Mouse (Mus musculus) ZHBTc4 (cell line): ENCODE measurements around the gene Lgals1.
A peak's percentile ranks its signal among the peaks of the same experiment; 100 is the strongest.

ENCODE experiments used
- DNase-seq: peaks from one replicate; pipeline ENCODE4 v3.0.0-alpha.2; 2011; ENCODE audit warnings: low read depth, low spot score

Gene Lgals1

DNA sequence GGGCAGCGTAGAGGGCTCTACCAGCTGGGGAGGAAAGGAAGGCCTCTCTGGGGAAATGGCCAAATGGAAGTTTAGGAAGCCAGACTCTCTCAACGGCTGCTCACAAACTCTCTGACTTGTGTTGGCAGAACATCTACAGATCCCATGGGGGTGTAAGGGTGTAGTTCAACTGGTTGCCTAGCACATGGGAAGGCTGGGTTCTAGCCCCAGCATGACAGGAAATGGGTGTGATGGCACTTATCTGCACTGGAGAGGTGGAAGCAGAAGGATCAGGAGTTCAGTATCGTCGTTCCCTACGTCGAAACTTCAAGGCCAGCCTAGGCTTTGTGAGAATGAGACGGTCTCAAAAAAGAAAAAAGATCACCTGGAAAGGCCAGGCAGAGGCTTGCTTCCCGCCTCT, 17.5 kb upstream of the Lgals1 start:
- DNase-seq = no peak

DNA sequence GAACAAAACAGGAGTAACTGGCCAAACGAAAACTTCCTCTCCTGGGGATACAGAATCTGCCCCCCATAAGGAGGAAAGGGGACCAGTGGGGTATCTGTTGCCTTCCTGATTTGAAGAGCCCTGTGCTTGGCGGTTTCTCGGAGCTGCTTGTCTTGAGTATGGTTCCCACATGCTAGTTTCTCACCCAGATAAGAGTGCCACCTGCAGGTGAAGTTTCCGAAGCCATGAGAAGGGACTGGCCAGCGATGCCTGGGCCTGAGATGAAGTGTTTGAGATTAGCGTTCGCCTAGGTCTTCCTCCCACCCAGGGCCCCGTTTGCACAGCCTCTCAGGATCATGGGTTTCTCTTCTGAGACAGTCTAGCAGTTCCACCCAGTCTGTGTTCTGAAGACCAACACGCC, 14.5 kb upstream of the Lgals1 start:
- peak; percentile 54 for DNase-seq

DNA sequence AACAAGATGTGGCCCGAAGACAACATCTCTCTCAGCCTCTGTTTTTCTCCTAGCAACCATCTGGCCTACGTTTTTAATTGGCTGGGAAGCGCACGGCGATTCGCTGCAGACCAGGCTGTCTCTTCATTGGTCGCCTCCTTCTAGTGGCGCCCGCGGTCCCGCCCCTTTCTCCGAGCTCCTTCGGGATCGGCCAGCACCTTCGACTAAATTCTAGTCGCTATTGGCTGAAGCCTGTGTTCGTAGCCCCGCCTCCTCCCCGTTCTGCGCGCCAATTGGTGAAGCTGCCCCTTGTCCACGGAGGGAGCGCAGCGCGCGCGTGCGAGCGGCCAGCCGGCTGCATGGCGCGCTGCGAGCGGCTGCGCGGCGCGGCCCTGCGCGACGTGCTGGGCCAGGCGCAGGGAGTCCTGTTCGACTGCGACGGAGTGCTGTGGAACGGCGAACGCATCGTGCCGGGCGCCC, 12.9 kb upstream of the Lgals1 start, which contains the start of gene Pdxp:
Gene Pdxp (plus strand): TSS at position 288 of the 459 bp plus-strand sequence.
- DNase-seq = peak; percentile 99

DNA sequence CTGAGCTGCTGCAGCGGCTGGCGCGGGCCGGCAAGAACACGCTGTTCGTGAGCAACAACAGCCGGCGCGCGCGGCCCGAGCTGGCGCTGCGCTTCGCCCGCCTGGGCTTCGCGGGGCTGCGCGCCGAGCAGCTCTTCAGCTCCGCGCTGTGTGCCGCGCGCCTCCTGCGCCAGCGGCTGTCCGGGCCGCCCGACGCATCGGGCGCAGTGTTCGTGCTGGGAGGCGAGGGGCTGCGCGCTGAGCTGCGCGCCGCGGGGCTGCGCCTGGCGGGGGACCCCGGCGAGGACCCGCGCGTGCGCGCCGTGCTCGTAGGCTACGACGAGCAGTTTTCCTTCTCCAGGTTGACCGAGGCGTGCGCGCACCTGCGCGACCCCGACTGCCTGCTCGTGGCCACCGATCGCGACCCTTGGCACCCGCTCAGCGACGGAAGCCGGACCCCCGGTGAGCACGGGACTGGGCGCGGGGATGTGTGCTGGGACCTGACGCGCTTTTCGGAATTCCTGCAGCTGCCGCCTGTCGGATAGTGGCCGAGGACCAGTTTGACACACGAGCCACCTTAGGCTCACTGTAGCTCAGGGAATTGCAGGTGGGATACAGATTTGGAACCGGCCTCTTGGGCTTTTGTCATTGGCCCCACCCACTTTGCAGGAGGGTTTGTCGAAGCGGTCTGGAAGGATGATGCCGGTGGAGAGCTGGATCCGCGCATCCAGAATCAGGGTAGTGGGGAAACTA, 12.3 kb upstream of the Lgals1 start:
- DNase-seq = peak; percentile 75

DNA sequence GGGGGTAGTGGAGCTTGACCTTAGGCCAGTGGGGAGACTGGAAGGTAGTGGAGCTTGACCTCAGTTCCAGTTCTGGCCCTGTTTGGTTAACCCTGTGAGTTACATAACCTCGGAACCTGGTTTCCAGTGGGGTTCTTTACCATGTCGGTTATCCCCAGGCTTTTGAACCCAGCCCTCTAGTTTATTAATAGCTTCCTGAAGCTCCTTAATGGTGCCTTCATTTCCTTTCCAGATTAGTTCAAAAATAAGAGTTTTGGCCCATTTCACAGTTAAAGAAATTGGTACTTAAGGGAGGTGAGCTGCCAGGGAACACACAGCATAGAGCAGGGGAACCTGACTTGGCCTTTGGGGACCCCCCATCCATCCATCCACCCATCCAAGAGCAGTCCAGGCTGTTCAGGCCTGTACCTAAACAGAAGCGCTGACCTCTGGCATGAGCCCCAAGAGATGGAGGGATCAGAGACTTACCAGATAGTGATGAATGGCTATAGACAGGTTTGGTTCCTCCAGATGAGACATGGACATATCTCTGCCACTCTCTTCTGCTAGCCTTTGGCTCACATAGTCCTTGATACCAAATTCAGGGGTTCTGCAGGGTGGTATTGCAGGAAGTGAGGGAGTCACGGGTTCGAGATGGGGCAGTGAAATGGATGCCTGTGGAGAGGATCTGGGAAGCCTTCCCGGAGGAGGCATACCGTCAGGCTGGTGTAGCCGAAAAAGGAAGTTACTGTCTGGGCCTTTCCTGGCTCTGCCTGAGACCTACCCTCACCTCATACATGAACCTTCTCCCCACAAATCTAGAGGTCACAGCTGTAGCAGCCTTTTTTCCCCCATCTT, 11.5 kb upstream of the Lgals1 start:
- DNase-seq = no peak

DNA sequence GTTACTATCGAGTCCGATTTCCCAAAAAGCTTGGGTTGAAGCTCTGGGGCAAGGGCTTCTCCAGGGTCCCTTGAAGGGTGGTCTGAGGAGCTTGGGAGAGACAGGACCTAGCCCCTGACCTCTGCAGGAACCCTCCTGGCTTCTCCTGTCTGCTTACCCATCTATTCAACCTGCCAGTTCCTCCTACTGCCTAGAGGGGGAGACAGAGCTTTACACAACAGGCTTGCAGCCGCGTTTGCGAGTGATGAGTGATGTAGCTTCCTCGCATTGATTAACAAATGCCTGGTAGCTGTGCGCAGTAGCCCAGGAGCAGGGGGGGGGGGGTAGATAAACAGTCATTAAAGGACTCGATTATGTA, 10.9 kb upstream of the Lgals1 start:
- peak; percentile 91 for DNase-seq

DNA sequence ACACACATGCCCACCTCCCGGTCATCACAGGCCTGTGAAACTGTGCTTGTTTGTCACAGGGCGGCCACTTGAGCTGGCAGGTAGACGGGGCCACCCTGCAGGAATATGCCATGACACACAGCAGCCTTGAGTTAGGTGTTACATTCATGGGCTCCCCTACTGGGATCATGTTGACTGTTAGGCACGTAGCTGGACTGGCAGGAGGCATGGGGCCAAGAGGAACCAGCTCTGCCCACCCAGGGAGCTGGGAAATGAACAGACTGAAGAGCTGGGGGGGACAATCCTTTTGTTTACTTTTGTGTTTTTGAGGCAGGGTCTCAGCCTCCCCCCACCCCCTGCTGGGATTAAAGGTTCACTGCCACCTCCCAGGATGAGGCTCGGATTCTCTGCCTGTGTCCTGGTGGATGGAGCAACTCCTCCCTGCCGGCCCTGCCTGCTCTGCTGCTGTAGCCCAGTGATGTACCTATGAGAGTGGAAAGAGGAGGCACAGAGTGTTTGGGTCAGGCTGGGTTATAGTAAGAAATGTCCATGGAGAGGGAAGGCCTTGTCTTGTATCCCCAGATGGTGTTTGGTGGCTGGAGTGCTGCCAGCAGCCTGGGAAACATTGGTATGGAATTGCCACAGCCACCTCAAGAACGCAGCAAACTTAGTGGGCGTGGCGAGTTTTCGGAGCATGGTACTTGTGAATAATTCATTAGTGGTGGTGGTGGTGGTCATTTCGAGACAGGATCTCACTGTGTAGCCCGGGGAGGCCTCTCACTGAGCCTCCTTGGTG, 10.3 kb upstream of the Lgals1 start:
- DNase-seq = no peak

DNA sequence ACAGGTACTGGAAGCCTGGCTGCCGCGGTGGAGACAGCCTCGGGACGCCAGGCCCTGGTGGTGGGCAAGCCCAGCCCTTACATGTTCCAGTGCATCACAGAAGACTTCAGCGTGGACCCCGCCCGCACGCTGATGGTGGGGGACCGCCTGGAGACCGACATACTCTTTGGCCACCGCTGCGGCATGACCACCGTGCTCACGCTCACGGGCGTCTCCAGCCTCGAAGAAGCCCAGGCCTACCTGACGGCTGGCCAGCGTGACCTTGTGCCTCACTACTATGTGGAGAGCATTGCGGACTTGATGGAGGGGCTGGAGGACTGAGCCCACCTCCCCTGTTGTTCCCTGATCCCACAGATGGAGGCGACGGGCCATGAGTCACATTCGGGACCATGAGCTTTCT, 8.4 kb upstream of the Lgals1 start:
- DNase-seq = no peak

DNA sequence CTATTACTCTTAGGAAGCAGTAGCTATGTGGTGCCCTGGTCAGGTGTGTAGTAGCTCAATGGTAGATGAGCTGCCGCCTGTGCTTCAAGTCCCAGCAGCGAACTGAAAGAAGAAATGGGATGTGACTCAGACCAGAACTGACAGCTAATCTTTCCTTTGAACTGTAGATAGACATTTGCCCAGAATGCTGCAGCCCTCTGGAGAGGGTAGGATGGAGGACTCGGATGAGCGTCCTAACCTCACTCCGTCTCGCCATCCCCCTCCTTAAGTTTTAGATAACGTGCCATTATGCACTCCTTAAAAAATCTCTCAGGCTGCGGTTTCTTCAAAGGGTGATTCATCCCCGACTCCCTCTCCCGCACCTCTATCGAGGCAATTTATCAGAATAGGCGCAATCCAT, 6.6 kb upstream of the Lgals1 start:
- DNase-seq = no peak

DNA sequence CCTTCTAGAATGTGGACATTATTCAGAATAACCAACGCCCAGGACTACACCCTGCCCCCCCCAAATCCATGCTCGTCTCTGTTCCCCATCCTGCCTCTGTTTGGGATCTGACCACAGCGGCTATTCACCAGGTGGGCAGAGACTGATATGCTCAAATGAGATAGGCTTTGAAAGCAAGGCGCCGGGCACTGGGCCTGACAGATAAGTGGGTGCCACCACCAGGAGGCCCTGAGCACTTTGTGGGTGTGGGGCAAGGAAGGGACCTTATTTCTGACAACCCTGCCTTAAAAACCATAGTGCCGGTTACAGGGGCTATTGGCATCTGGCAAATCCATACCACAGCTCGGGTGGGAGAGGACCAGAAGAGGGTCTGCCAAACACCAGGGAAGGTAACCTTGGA, 3.8 kb upstream of the Lgals1 start:
- no peak for DNase-seq

DNA sequence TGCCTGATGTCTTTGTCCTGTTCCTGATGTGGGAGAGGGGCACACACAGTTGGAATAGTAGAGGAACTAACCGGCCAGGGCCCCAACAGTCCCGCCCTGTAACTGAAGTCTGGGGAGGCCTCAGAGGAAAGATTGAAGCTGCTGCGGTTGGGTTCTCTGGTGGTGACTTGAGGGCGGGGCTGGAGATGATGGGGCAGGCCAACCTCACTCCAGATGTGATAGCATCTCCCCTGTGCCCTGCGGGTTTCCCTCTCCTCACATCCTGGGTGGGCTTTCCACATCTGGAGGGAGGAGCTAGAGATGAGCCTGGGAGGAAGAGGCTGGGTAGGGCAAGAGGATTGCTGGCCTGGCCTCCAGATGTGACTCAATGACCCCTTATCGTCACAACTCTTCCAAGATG, 2.9 kb upstream of the Lgals1 start:
- DNase-seq = no peak

DNA sequence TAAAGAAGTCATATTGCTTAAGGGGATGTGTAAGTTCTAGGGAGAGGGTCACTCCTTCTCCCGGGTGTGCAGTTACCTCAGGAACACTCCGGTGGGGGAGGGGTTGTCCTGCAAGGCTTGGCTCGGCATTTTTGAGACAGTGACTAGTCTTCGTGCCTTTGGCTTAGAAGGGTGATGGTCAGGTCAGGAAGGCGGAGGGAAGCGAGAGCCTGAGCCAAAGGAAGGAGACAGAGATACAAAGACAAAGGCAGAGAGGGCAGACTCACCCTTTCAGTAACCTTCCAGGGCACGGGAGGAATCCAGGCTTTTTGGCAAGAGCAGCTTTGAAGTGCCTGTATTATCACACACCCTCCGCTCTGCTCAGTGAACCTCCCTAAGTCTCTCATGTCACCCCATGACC, 1.4 kb upstream of the Lgals1 start:
- DNase-seq = no peak

DNA sequence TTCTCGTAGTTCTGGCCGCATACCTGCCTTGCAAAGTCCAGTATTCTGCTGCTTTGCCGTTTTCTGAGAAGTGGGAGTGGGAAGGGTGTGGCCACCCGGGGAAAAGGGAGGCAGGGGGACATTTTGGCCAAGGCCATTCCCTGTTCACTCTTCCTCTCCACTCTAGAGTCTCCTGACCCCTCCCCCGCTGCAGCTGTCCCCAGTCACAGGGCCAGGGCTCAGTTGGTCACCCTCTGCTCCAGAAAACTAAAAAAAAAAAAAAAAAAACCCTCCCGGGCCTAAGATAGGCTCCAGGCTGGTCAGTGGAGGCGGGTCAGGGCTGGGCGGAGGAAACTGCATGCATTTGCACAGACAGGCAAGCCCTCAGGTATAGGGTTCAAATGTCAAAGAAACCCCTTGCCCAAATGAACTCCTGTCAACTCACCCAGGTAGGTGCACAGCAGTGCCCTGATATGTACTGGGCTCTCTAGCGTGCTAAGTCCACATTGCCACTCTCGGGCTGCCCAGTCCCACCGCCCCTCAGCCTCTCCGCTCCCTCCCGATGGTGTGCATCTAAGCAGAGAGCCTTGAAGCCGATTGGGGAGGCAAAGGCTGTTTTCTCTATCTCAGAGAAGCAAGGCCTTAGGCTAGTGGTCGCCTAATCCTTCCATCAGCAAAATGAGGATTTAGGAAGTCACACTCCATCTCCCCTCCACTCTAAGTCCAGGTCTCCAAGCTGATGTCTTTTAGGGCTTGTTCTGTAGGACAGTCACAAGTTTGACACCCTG, 679 bp downstream of the Lgals1 start:
- no peak for DNase-seq

DNA sequence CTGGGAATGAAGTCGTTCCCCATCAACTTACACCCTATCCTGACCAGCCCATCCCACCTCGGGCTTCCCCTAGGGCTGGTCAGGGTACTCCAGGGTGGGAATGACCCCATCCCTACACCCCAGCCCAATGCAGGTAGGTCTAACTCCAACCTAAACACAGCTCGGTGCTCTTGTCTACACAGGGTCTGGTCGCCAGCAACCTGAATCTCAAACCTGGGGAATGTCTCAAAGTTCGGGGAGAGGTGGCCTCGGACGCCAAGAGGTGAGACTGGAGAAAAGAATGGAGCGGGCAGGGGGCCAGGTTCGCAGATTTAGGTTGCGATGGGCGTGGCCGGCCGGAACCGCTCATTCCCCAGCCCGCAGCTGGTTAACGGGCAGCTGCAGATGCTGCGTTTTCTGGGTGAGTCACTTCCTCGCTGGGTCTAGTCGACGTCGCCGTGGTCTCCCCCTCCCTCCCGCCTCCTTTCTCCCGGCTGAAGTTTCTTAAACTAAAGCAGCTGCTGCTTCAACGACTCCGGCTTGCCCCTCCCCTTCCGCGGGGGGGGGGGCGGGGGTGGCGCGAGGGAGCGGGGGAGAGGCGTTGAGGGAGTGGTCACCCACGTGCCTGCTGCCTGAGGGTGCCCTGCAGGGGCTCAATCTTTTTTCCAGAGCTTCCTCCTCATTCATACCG, 1.4 kb downstream of the Lgals1 start:
- DNase-seq = peak; percentile 87

DNA sequence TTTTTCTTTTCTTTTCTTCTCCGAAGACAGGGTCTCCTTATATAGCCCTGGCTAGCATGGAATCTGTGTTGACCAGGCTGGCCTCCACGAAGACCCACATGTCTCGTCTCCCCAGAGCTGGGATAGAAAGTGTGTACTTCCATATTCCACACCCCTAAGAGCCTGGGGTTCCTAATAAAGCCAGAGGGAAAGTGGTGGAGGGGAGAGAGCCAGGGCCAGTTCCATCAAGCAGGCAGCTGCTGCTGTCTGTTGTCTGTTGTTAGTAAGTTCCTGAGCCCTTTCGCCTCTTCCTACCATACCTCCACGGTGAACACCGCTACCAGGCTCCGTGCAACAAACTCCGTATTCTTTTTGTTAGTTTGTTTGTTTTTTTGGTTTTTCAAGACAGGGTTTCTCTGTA, 2.0 kb downstream of the Lgals1 start:
- no peak for DNase-seq

DNA sequence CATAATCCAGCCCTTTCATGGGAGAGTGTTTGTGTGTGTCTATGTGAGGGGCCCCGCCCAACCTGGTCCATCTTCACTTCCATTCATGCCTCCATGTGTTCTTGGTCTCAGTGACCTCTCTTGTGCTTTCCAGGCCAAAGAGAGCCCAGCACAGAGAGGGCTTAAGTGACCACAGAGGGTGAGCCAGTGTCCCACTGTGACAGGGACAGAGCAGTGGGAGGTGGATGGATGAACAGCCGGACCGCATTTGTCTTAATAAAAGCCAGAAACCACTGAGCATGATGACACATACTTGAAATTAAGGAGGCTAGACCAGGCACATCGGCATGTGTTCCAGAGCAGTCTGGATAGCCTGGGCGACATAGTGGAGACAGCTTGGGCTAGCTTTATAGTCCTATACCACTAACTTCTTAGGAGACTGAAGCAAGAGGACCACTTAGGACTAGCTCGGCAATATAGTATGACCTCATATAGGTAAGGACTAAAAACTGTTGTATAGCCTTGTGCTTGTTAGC, 3.7 kb downstream of the Lgals1 start:
- DNase-seq = no peak

DNA sequence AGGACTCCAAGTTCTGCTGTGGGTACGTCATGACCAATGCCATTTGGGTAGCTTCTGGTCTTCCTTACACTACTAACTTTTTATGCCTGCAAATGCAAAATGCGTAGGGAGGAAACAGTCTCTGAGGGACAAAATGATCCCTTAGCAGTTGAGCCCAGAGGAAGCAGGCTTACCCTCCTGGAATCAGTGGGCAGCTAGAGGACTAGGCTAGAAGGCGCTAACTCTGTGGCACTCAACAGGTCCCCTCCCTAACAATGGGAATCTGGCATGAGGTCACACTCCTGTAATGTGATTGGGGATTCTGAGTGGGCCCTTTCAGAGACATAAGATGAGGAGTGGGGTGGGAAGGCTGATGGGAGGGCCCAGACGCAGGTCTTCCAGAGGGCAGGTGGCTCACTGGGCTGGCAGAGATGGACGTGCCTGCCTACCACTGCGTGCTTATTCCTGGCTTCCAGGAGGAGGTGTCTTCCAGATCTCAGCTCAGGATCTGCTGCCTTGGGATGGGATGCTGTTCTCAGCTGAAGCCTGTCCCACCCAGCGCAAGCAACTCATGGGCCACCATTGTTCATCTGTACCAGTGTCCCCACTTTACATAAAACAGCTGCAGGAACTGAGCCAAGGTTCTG, 4.4 kb downstream of the Lgals1 start:
- no peak for DNase-seq

DNA sequence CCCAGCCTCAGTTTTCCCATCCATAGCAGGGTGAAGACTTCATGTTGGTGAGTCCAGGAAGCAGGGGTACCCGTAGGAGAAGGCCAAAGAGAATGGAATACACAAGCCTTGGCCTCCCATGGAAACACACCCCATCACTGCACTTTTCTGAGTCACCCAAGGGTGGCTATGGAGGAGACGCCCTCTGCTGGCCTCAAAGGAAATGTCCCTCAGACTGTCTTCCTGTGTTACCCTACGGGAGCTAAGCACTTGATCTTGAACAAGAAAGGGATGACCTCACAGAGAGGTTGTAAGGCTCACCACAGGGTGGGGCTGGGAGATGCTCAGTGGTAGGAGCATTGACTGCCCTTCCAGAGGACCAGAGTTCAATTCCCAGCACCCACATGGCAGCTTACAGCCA, 5.1 kb downstream of the Lgals1 start:
- DNase-seq = peak; percentile 88

DNA sequence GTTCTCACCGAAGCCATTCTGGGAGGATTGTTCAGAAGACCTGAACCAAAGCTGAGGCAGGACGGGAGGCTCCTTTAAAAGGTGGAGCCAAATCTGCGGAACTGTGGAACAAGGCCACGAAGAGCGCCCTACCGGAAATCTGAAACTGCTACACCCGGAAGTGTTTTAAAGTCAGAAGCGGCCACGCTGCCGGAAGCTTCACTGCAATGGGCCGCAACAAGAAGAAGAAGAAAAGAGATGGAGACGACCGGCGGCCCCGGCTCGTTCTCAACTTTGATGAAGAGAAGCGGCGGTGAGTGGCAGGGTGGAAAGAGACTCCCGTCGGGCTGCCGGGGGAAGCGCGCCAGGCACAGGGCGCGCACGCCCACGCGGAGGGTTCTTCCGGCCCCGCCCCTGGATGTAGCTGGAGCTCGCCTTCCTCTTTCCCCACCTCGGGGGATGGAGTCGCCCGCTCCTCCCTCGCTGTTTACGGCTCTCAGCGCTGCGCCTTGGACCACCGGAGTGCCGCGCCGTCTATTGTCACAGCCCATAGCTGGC, 8.3 kb downstream of the Lgals1 start, which contains the start of gene Nol12:
Gene Nol12 (plus strand): TSS at position 150 of the 537 bp plus-strand sequence.
- DNase-seq = peak; percentile 95

DNA sequence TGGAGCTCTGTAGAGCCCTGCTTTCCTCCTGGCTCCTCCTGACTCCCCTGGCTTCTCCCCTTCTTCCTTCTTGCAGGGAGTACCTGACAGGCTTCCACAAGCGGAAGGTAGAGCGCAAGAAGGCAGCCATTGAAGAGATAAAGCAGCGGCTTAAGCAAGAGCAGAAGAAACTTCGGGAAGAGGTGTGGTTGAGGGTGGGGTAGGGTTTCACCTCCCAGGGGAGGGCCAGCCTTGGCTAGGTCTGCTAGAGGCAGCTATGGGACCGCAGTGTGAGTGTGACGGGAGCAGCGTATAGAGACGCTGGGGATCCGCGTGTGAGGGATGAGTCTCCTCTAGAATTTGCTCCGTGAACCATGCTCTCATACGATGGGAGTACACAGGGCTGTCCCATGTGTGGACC, 9.9 kb downstream of the Lgals1 start:
- no peak for DNase-seq
